Mouse (Mus musculus) mouse embryonic stem cell (cell line): ENCODE measurements around the gene Stk11.

Source experiments
- in situ Hi-C, 2 experiments: fragments of 300-500 bp; cut with MboI; formaldehyde crosslinking; loops; 1 replicate in 1 of 2; 3 replicates in 1 of 2; pipeline ENCODE4 v1.14.3; 2019 to 2020; ENCODE audit warnings: low sequenced_read_pairs in 2 of 2, low pct_unique_long_range_greater_than_20kb in 1 of 2, mixed read lengths in 1 of 2; ENCODE audit not compliant: unreplicated experiment in 1 of 2

The Stk11 gene

GRCm38 (mm10) chr10:80150226-80151210, 34.9 kb downstream of the Stk11 start:
- in situ Hi-C loops, result no loop called here

GRCm38 (mm10) chr10:80151211-80152034, 35.8 kb downstream of the Stk11 start:
- in situ Hi-C loops, result no loop called here

GRCm38 (mm10) chr10:80152071-80152872, 36.7 kb downstream of the Stk11 start:
- in situ Hi-C loops, result no loop called here

GRCm38 (mm10) chr10:80152873-80153260, 37.3 kb downstream of the Stk11 start:
- in situ Hi-C loops, result no loop called here

- in situ Hi-C loops, result no loop called here
Measured at GRCm38 (mm10) chr10:80153713-80154112, 38.1 kb downstream of the Stk11 start.

GRCm38 (mm10) chr10:80154384-80154783, 38.8 kb downstream of the Stk11 start:
- in situ Hi-C loops, result no loop called here

GRCm38 (mm10) chr10:80155277-80155676, 39.7 kb downstream of the Stk11 start:
- in situ Hi-C loops, result no loop called here

- in situ Hi-C loops, result no loop called here
Measured at GRCm38 (mm10) chr10:80156002-80156751, 40.6 kb downstream of the Stk11 start.

GRCm38 (mm10) chr10:80156752-80157053, 41.1 kb downstream of the Stk11 start:
- in situ Hi-C loops, result no loop called here

GRCm38 (mm10) chr10:80157141-80157929, 41.7 kb downstream of the Stk11 start:
- in situ Hi-C loops, result no loop called here

- in situ Hi-C loops, result no loop called here
Measured at GRCm38 (mm10) chr10:80158307-80158986, 42.8 kb downstream of the Stk11 start.

GRCm38 (mm10) chr10:80159021-80159560, 43.5 kb downstream of the Stk11 start:
- in situ Hi-C loops, result no loop called here

GRCm38 (mm10) chr10:80159561-80160454, 44.2 kb downstream of the Stk11 start:
- in situ Hi-C loops, result no loop called here

- in situ Hi-C loops, result no loop called here
Measured at GRCm38 (mm10) chr10:80160455-80161371, 45.1 kb downstream of the Stk11 start.
